Mouse (Mus musculus) MN1 (cell line): ENCODE data around the gene Gm9964.
"Not testable (repeated sequence)": the region's sequence is repeated elsewhere in the genome, so short reads cannot be mapped to it uniquely, and the experiment has no call there.

ENCODE experiments used
- DNase-seq: peaks from one replicate; pipeline ENCODE4 v3.0.0-alpha.2; 2016; ENCODE audit warnings: low spot score

Gene Gm9964

DNA sequence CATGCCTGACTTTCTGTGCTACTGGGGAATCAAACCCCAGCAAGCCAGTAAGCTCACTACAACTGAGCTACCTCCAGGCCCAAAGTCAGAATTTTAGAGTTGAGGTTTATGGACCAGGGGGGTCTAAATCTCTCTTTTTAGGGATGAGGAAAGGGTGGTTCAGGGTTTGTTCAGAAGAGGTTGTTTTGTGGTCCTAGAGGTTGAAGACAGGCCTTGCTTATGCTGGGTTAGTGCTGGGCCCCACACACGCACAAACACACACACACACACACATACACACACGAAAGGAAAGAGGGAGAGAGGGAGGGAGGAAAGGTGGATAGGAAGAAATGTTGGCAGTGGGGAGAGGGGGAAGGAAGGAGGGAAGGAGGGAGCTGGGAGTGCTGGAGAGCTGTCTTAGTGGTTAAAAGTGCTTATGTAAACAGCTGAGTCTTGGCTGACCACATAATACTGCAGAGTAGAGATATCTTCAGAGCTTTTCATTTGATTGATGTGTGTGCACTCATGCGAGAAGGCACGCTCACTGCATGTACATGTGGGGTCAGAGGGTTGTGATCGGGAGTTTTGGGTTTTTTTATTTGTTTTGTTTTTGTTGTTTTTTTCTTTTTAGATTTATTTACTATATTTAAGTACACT, at the start of gene Gm9964:
Gene Gm9964 (minus strand): TSS at position 51 of the 636 bp plus-strand sequence.
- DNase-seq = no peak

DNA sequence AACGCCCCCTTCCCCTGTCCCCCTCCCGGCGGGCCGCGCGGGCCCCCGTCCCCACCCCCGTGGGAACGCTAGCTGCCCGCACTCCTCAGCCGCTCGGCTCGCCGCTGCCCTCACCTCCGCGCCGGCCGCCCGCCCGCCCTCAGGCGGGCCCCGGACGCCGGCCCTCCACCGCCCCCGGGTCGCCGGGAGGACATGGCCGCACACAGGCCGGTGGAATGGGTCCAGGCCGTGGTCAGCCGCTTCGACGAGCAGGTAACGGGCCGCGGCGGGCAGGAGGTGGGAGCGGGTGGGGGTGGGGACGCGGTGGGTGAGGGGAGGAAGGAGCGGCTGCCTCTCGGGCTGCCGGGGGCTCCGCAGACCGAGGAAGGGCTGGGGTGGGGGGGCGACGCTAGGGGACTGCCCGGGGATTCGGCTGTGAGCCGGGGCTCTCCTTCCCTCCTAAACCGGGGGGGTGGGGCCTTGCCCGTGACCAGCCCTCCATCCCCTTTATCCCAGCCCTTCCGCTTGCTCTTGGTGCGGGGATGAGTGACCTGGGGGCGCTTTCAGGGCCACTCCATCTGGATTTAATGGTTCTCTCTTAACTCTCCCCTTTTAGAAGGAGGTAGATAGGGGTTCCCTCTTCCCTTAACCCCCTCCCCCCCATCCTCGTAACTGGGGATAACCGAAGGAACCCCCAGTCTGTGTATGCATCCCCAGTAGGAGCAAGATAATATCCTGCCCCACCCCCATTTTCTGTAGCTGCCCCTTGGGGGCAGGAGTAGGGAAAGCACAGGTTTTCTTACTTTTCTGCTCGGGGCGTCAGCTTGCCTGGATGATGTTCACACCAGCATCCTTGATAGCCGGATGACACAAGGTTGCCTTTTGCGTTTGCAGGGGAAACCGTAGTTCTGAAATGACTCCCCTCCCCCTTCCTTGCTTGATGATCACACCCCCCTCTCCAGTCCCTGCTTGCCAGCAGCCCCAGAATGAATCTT, 43.4 kb upstream of the Gm9964 start:
- peak; percentile 40 for DNase-seq

DNA sequence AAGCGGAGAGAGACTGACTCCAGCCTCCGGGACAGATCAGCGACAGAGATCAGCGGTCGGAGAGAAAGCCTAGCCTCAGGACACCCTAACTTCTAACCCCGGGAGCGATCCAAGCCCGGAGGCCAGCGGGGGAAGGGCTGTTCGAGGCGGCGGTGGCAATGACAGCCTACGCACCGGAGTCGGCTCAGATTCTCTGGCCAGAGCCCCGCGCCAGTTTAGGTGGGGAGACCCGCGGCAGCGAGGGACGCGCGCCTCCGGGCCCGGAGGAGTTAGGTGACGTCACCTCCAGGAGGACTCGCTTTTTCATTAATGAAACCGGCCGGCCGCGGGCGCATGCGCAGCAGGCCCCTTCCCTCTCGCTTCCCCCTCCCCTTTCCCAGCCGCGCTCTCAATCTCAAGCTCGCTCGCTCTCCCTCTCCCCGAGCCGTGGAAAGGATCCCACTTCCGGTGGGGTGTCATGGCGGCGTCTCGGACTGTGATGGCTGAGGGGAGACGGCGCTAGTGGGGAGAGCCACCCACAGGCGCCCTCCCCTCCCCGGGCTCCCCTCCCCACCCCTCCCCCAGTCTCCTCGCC, 42.6 kb upstream of the Gm9964 start, which contains the start of gene Nf1:
Gene Nf1 (plus strand): TSS at position 460 of the 574 bp plus-strand sequence.
- DNase-seq = peak; percentile 93

DNA sequence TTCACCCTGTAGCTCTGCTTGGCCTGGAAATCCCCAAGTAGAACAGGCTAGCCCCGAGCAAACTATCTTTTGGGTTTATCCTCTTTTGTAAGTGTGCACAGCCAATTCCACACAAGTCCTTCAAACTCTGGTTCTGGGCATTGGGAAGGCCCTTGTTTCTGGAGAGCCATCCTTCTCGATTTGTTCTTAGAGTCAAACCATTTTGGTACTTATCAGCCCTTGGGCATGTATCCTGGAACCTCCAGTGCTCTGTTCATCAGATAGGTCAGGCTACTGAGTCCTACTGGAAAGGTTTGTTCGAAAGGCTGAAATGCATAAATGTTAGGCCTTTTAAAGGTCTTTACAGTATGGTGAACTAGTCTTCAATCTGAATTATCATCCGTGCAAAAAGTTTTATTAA, 41.9 kb upstream of the Gm9964 start:
- peak; percentile 14 for DNase-seq

DNA sequence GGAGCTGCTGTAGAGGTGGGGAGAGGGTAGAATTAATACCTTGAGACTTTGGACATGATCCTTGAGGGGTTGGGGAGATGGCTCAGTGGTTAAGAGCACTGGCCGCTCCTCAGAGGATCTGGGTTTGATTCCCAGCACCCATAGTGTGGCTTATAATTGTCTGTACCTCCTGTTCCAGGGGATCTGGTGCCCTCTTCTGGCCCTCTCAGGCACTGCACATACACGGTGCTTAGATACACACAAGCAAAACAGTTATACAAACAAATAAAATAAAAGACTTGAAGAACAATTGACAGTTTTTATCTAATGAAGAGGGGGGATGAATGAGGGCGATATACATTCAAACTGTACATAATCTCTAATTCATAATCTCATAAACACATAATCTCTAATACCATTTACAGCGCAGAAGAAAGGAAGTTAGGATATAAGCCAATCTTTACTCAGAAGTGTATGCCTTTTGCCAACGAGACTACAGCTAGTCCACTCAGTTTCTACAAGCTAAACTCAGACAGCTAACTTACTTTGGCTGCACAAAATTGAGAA, 40.1 kb upstream of the Gm9964 start:
- no peak for DNase-seq

DNA sequence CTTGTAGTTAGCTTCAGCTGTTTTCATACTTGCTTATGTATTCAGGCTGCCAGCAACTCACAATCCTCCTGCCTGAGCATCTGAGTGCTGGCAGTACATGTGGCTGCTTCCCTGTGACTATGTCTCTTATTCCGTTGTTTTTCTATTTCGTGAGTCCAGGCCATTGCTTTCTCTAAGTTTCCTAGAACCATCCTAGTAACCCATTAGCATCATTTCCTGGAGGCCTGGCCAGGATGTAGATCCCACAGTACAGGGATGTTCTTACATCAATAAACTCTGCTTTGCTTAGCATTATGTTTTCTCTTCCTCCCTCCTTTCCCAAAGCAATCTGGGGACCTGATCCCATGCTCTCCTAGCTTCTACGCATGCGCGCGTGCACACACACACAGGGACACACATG, 38.4 kb upstream of the Gm9964 start:
- no peak for DNase-seq

DNA sequence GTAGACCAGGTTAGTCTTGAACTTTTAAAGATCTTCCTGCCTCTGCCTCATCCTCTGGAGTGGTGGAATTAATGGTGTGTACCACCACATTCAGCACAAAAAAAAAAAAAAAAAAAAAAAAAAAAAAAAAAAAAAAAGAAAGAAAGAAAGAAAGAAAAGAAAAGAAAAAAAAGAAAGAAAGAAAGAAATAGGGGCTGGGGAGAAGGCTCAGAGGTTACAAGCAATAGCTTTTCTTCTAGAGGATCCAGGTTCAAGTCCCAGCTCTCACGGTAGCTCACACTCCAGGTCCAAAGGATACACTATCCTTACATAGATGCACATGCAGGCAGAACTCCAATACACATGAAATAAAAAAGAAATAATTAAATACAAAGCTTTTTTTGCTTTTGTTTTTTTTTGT, 32.9 kb upstream of the Gm9964 start:
- DNase-seq = no peak

DNA sequence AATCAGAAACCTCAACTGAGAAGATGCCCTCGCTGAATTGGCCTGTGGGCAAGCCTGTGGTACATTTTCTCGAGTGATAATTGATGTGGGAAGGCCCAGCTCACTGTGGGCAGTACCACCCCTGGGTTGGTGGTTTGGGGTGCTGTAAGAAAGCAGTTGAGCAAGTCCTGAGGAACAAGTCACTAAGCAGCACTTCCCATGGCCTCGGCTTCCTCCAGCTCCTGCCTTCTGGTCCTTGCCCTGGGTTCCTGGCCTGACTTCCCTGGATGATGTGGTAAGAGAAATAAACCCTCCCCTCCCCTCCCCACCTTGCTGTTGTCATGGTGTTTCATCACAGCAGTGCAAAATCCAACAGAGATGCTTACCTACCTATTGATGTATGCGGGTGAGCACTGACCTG, 31.4 kb upstream of the Gm9964 start:
- no peak for DNase-seq

DNA sequence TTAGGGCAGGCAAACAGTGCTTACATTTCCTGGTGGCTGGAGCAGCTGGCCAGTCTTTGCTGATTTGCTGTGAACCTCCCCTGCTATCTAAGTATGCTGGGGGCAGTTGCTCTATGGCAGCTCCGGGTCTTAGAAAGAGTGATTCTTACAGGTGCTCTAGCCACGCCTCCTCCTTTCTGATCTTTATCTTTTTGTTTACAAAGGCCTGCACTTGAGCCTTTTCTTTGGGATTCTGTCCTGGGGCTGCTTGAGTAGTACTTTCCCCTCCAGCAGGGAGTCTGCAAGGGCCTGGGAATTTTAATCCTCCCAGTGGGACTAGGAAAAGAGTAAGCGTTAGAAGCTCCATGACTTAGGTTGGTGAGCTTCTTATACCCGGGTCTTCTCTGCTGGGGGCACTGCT, 30.4 kb upstream of the Gm9964 start:
- no peak for DNase-seq

DNA sequence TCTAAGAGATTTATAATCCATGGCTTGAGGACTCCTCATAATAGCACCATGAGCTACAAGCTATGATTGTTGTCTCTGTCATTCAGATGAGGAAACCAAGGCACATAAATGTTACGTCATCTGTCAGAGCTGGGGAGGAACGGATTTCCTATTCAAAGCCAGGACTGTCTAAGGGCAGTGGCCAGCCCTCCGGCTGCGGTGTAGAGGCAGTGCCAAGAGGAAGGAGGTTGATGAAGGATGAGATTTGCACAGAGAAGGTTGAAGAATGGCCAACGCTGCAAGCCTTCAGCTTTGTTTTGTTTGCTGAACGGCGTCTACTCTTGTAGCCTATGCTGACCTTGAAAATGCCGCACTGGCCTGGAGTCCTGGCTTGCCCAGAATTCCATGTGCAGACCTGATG, 29.0 kb upstream of the Gm9964 start:
- DNase-seq = no peak

DNA sequence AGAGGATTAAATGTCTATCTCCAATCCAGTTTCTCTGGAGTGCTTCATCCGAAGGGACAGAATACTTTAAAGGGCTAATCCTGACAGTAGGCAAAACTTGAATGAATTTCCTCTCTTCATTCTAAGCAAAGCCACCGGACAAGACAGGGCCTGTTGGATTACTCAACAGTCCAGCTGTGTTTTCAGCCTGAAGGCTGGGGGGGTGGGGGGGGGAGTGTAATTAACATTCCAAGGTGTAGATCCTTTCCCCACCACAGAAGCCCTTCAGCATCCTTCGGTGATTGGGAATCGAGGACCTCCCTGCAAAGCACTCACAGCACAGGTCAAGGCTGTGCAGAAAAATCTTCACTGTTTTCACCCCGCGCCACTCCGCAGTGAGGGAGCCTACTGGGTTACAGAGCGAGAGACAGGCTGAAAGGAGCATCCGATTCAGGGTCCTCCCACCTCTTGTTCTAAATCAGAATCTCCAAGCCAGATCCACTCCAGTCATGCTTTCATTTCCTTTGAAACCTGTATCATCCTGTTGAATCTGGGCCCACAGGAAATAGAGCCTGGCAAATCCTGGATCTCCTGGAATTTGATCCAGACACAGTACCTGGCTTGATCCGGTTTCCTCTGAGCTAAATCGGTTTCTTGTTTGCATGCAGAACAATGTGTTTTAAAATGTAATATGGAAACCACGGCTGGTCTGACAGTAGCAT, 27.4 kb upstream of the Gm9964 start:
- DNase-seq = no peak

DNA sequence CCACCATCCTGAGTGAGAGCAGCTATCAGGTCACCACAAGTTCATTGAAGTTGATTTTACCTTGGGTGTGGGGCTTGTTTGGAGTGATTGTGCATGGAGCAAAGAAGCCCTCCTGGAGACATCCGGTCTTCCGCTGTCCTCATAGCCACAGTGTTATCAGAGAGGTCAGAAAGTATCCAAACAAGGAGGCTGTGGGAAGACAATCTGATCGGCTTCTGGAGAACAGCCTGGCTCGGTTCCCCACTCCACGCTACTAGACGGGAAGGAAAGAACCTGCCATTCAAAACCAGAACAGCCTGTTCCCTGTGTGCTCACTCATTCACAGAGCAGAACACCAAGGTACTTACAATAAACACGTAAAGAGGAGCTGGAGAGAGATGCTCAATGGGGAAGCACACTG, 23.1 kb upstream of the Gm9964 start:
- no peak for DNase-seq

DNA sequence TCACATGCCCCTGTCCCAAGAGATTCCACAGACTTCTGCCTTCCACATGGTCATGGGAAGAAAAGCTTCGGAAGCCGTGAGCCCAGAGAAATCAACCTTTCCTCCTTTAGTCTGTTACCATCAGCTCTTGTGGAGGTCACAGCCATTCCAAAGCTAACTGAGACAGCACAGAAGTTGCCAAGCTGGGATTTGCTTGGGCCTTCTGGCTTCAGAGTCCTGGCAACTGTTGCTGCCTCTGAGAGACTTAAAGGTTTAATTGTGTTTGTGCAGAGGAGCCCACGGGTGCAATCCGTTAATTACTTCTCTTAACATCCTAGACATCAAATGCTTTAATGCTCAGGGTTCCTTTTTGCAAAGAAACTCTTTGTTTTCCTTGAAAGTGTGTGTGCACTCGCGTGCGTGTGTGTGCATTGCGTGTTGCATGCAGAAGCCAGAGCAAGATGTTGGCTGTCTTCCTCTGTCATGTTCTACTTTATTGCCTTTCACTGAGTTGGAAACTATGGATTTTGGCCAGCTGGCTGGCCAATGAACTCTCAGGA, 20.2 kb upstream of the Gm9964 start:
- DNase-seq = no peak

DNA sequence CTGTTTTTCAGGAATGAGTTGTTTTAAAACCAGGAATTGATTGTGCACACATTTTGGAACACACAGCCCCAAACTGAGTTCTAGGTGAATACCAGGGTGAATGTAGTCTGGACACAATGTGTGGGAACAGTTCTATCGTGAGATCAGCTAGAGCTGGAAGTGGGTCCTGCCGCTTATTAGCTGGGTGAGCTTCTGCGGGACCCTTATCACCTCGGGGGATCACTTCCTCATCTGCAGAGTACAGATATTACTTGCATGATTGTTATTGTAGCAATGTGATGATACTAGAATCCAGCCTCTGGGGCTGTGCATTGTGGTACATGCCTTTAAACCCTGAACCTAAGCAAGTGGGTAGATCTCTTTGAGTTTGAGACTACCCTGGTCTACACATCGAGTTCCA, 13.8 kb upstream of the Gm9964 start:
- no peak for DNase-seq

DNA sequence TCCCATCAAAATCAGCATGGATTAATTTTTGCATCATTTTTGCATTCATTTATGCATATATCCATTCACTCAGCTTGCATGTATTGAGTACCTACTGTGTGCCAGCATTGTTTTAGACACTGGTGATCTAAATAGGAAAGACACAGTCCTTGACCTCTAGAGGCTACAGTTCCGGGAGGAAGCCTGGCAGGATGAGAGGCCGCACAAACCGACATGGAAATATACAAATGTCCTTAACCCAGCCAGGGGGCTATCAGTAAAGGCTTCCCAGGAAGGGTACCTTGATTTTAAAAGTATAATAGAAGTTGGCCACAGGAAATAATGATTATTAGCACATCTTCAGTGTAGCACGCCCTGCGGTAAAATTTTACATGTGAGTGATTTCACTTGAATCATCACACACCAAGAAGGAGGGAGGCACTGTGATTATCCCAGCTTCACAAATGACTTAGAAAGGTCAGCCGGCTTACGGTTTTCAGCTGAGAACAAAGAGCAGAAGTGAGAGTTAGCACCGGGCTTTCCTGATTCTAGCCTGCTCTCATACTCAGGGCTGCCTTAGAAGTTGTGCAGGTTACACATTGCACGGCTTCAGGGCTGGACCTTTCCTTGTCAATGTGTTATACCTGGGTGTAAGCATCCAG, 11.0 kb upstream of the Gm9964 start:
- DNase-seq = no peak

DNA sequence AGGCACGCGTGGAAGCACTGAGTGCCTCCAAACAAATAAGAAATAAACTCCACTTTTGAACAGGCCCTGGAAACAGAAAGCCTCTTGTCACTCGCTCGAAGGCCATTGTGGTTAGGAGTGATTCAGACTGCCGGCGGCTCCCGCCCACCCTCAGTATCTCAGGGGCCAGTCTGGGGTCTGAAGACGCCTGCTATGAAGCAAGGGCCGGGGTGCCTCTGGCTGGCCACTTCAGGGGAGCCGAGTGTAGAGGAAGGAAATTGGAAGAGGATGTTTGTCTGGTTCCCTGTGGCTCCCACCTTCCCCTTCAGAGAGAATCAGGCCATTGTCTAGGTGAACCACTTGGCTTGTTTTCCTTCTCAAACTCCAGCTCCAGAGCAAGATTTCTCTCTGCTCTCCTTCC, 10.3 kb upstream of the Gm9964 start:
- peak; percentile 20 for DNase-seq

DNA sequence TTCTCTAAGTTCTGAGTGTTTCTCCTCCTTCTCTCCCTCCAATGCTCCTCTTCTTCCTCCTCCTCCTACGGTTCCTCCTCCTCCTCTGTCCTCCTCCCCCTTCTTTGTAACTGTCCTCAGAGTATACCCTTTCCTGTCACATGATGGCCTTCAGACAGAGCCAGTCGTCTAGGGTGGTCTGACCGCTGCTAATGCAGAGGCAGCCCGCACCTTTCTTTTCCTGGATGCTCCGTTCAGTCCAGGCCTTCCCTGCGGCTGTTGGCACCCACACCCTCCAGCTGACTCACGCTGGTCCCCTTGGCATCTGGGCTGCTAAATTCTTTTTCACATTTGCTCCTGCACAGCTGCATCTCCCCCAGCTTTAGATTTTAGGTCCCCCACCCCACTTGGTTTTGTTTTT, 9.8 kb upstream of the Gm9964 start:
- DNase-seq = peak; percentile 31

DNA sequence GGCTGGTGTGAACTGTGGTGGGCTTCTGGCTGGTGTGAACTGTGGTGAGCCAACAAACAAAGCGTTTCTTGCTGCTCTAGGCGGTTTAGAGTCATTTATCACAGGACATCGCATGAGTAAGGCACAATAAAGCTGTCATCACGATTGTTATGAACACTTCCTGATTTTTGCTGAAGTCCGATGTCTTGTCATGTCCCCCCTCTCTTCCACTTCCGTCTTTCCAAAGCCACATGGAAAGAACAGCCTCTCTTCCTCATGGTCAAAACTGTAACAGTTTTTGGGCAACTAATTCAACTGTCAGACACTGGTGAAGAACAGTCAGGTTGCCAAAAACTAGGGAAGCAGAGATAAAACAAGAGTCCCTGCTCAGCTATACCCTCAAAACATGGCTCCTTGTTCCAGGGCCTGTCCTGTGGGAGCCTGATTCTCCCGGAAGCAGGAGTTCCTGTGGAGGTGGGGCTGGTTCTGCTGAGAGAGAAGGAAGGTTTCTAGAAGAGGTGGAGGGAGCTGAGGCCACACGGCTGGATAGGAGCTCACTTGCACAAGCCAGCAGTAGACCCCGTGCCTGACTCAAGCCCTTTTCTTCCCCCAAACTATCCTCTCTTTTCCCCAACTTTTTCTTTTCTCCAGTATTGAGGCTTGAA, 9.1 kb upstream of the Gm9964 start:
- DNase-seq = no peak

DNA sequence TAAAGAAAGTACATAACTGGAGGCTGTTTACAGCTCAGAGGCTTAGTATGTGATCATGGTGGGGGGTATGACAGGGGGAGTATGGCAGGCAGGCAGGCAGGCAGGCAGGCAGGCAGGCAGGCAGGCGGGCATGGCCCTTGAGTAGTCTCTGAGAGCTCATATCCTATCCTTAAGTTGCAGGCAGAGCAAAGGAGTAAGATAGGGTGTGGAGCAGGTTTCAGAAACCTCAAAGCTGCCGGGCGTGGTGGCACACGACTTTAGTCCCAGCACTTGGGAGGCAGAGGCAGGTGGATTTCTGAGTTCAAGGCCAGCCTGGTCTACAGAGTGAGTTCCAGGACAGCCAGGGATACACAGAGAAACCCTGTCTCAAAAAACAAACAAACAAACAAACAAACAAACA, 7.5 kb upstream of the Gm9964 start:
- not testable (repeated sequence) for DNase-seq

DNA sequence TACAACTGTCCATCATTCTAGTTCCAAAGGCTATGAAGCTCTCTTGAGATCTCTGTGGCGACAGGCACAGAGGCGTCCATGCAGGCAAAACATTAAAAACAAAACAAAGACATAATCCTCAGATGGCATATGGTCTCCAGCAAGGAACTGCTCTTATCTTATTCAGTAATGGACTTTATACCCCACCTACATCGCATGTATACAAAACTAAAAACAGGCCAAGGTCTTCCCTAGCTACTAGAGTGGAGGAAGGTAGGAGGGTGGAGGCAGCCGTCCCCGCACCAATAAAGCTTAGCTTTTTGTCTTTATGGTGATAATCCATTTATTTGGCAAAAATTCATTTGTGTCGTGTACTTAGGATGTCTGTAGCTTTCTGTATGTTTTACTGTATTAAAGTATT, 6.4 kb upstream of the Gm9964 start:
- DNase-seq = no peak
